7 mouse cellular contexts compared by ENCODE assay signal in genomic region chr8:71728826-71729620, GRCm38 (mm10). TPM values are rescaled to one million over a fixed set of nuclear protein-coding genes. Genes with fewer than 3 reads are reported as not detected.
DNase-seq lines count a peak whose midpoint lies in the region; ATAC-seq and TF ChIP-seq lines count a peak whose summit lies in the region.

No protein-coding gene starts in this region.

- H3K36me3 ChIP-seq in spleen, adult 2 months (ENCODE audit: control insufficient read depth, insufficient read depth, low read length): no peaks in the 10 kb centered on the region
- H3K36me3 ChIP-seq in midbrain, embryonic 16.5 days (ENCODE audit: control insufficient read depth, insufficient read depth, low read length): no peaks in the 10 kb centered on the region

- peak overlapping the region; percentile 8; the same call in 1 of the 2 replicates for H3K4me3 ChIP-seq in spleen, adult 2 months (ENCODE audit: extremely low read depth, insufficient read depth, insufficient read length)
- H3K4me3 ChIP-seq in midbrain, embryonic 16.5 days (ENCODE audit: low read depth, low read length): peak overlapping the region; percentile 43

- peak overlapping the region; percentile 85 for H3K4me2 ChIP-seq in midbrain, embryonic 16.5 days (ENCODE audit: low read length)

- no peak overlapping the region for H3K27ac ChIP-seq in spleen, adult 2 months (ENCODE audit: insufficient read depth, low read length)
- H3K27ac ChIP-seq in midbrain, embryonic 16.5 days (ENCODE audit: low read length): peak overlapping the region; percentile 83

- peak overlapping the region; percentile 67 for H3K9ac ChIP-seq in midbrain, embryonic 16.5 days (ENCODE audit: low read depth, low read length)

- no peaks in the 10 kb centered on the region for H3K27me3 ChIP-seq in spleen, adult 2 months (ENCODE audit: control insufficient read depth, insufficient read depth, low read length)
- H3K27me3 ChIP-seq in midbrain, embryonic 16.5 days (ENCODE audit: control insufficient read depth, insufficient read depth, low read depth, low read length): no peaks in the 10 kb centered on the region

- peak in 1 of 2 experiments; percentile 25 for DNase-seq in spleen, adult 2 months (ENCODE audit: low read depth in 1 of 2, low spot score in 2 of 2)
- no peak for DNase-seq in spleen, postnatal 14 days (ENCODE audit: low spot score in 2 of 2)
- DNase-seq in embryo, embryonic 9.5 days (ENCODE audit: extremely low spot score): peak; percentile 44
- DNase-seq in gastrocnemius, postnatal 4 days (ENCODE audit: low spot score in 2 of 2): no peak
- no peak for DNase-seq in ovary, postnatal 36 days (ENCODE audit: low spot score)

- no peak for TF ChIP-seq POLR2A in spleen, adult 2 months (IDR thresholded peaks at IDR 0.05; ENCODE audit: low read depth, low read length)

- peaks cover 19% of the 10 kb centered on the region for H3K4me1 ChIP-seq in spleen, adult 2 months (ENCODE audit: control insufficient read depth, insufficient read depth, insufficient read length)
- H3K4me1 ChIP-seq in midbrain, embryonic 16.5 days (ENCODE audit: control insufficient read depth, insufficient read depth, low read length): peaks cover 15% of the 10 kb centered on the region

- WGBS in spleen, adult 2 months: 6% methylated on average over 14 of the region's 16 CpGs
- WGBS in midbrain, embryonic 16.5 days: 2% methylated on average over 15 of the region's 16 CpGs

- ATAC-seq in inflammation-experienced regulatory T-cells, adult 6 months: peak; percentile 76
- ATAC-seq in midbrain, embryonic 16.5 days: peak; percentile 34

- no peak for TF ChIP-seq CTCF in spleen, adult 2 months (IDR thresholded peaks at IDR 0.05; ENCODE audit: extremely low read depth, insufficient read depth, insufficient read length, insufficient replicate concordance)

- no peaks in the 10 kb centered on the region for H3K9me3 ChIP-seq in midbrain, embryonic 16.5 days (replicated peaks; ENCODE audit: control insufficient read depth, low read length, poor library complexity, severe bottlenecking)

RNA-seq across cellular contexts. Expression of gene Fcho1, which starts 3.5 kb away (rescaled TPM):
- 247 and 301 TPM in 2 replicates for polyA plus RNA-seq in spleen, adult 2 months (2012; rRNA removed)
- 10 to 100 TPM; 37.6 to 66.4 (median 54.3) TPM for polyA plus RNA-seq in inflammation-experienced regulatory T-cells, adult 6 months (2017; shearing (Covaris generic))
- 88.4 and 107 TPM in 2 replicates for polyA plus RNA-seq in midbrain, embryonic 16.5 days (2015; fragmentation: Nextera tagmentation; extraction: Ambion mirVana)
- total RNA-seq in gastrocnemius, postnatal 4 days (2021): 1 to 10 TPM in 1 of 2 experiments, under 1 TPM in 1; 0.61 to 1.5 TPM

RNA-seq across cellular contexts. Expression of gene B3gnt3, which starts 27.4 kb away (rescaled TPM):
- 5.2 and 5.6 TPM in 2 replicates for polyA plus RNA-seq in spleen, adult 2 months (2012; rRNA removed)
- 1 to 10 TPM; 2.8 to 5.6 (median 4.3) TPM for polyA plus RNA-seq in inflammation-experienced regulatory T-cells, adult 6 months (2017; shearing (Covaris generic))
- 0.20 and 0.50 TPM in 2 replicates for polyA plus RNA-seq in midbrain, embryonic 16.5 days (2015; fragmentation: Nextera tagmentation; extraction: Ambion mirVana)
- 1 to 10 TPM; 4.1 to 4.5 TPM for total RNA-seq in gastrocnemius, postnatal 4 days (2021)

RNA-seq across cellular contexts. Expression of gene Insl3, which starts 40.0 kb away (rescaled TPM):
- polyA plus RNA-seq in spleen, adult 2 months (2012; rRNA removed): 52.4 and 70.9 TPM in 2 replicates
- polyA plus RNA-seq in inflammation-experienced regulatory T-cells, adult 6 months (2017; shearing (Covaris generic)): 10 to 100 TPM; 11.7 to 25.4 (median 22.8) TPM
- 1.4 TPM in 1 of 2 replicates, not detected in the other for polyA plus RNA-seq in midbrain, embryonic 16.5 days (2015; fragmentation: Nextera tagmentation; extraction: Ambion mirVana)
- 1 to 10 TPM; 2.6 to 3.4 TPM for total RNA-seq in gastrocnemius, postnatal 4 days (2021)

RNA-seq across cellular contexts. Expression of gene Jak3, which starts 52.9 kb away (rescaled TPM):
- polyA plus RNA-seq in spleen, adult 2 months (2012; rRNA removed): 62.6 and 81.5 TPM in 2 replicates
- 10 to 100 TPM; 18.9 to 30.3 (median 22.5) TPM for polyA plus RNA-seq in inflammation-experienced regulatory T-cells, adult 6 months (2017; shearing (Covaris generic))
- 4.7 and 5.4 TPM in 2 replicates for polyA plus RNA-seq in midbrain, embryonic 16.5 days (2015; fragmentation: Nextera tagmentation; extraction: Ambion mirVana)
- 1 to 10 TPM; 5.0 to 6.5 TPM for total RNA-seq in gastrocnemius, postnatal 4 days (2021)

RNA-seq across cellular contexts. Expression of gene Unc13a, which starts 57.5 kb away (rescaled TPM):
- 0.47 and 0.54 TPM in 2 replicates for polyA plus RNA-seq in spleen, adult 2 months (2012; rRNA removed)
- polyA plus RNA-seq in inflammation-experienced regulatory T-cells, adult 6 months (2017; shearing (Covaris generic)): under 1 TPM; 0.42 to 0.67 (median 0.54) TPM
- polyA plus RNA-seq in midbrain, embryonic 16.5 days (2015; fragmentation: Nextera tagmentation; extraction: Ambion mirVana): 23.5 and 29.0 TPM in 2 replicates
- under 1 TPM; 0.22 to 0.47 TPM for total RNA-seq in gastrocnemius, postnatal 4 days (2021)
